Mouse (Mus musculus) neural tube, embryonic 11.5 days (tissue): ENCODE measurements around the gene Scp2. TPM values are rescaled to one million over a fixed set of nuclear protein-coding genes. Genes with fewer than 3 reads are reported as not detected.

Source experiments
- ATAC-seq: fragments of 200-750 bp; cut with Nextera tagmentation; 2 replicates; pipeline ENCODE4 v1.8.0; 2017; ENCODE audit warnings: moderate number of reproducible peaks, mild to moderate bottlenecking, moderate TSS enrichment, moderate library complexity; ENCODE audit not compliant: insufficient read depth, low FRiP score, low TSS enrichment
- DNase-seq: peaks from one replicate; pipeline ENCODE4 v3.0.0-alpha.2; 2015; ENCODE audit warnings: low spot score
- H3K27ac ChIP-seq: fragments of 300-500 bp; sonication (generic); 2 replicates; pipeline ENCODE4 v1.5.1; 2014; ENCODE audit warnings: low read depth, mild to moderate bottlenecking, low read length
- H3K27me3 ChIP-seq: fragments of 300-500 bp; sonication (generic); 2 replicates; pipeline ENCODE4 v1.6.1; 2014; ENCODE audit warnings: mild to moderate bottlenecking, low read length, mixed read lengths; ENCODE audit not compliant: control insufficient read depth, insufficient read depth
- H3K36me3 ChIP-seq: fragments of 300-500 bp; sonication (generic); 2 replicates; pipeline ENCODE4 v1.6.1; 2014; ENCODE audit warnings: mild to moderate bottlenecking, low read length, moderate library complexity, mixed read lengths; ENCODE audit not compliant: control insufficient read depth, insufficient read depth
- H3K4me1 ChIP-seq: fragments of 300-500 bp; sonication (generic); 2 replicates; pipeline ENCODE4 v1.6.1; 2014; ENCODE audit warnings: low read length, mixed read lengths; ENCODE audit not compliant: control insufficient read depth, insufficient read depth
- H3K4me2 ChIP-seq: fragments of 300-500 bp; sonication (generic); 2 replicates; pipeline ENCODE4 v1.6.1; 2014; ENCODE audit warnings: low read depth, mild to moderate bottlenecking, moderate library complexity
- H3K4me3 ChIP-seq: fragments of 300-500 bp; sonication (generic); 2 replicates; pipeline ENCODE4 v1.5.1; 2014; ENCODE audit warnings: low read depth, low read length
- H3K9ac ChIP-seq: fragments of 300-500 bp; sonication (generic); 2 replicates; pipeline ENCODE4 v1.6.1; 2014; ENCODE audit warnings: mild to moderate bottlenecking, low read length
- H3K9me3 ChIP-seq: fragments of 300-500 bp; sonication (generic); 2 replicates; pipeline ENCODE4 v1.6.1; 2016; ENCODE audit warnings: low read length; ENCODE audit not compliant: control insufficient read depth
- WGBS: fragments of 180-500 bp; shearing (Covaris S2); extraction: QIAGEN DNeasy Blood & Tissue Kit; methylation state at CpG from one replicate; pipeline ENCODE4 v1.1.7; 2014; 5-methylcytosine and 5-hydroxymethylcytosine counted together
- polyA plus RNA-seq: library from polyadenylated mRNA; unstranded; fragments of >200 nt; fragmentation: Nextera tagmentation; extraction: Ambion mirVana; gene quantifications from 2 replicates; pipeline ENCODE4 v1.2.1, GENCODE M21; 2014

Scp2 gene
- polyA plus RNA-seq, 1 experiment from 2014 or later, result 202 TPM

- H3K9ac ChIP-seq, result no peak overlapping the region
- H3K4me3 ChIP-seq, result no peak overlapping the region
- H3K4me2 ChIP-seq, result no peak overlapping the region
- peaks cover 3% of the 10 kb centered on the region for H3K36me3 ChIP-seq
- no peaks in the 10 kb centered on the region for H3K9me3 ChIP-seq
- DNase-seq (no peak), ATAC-seq (no peak)
- H3K27ac ChIP-seq, result no peak overlapping the region
- no peaks in the 10 kb centered on the region; the same call in 1 of the 2 replicates for H3K4me1 ChIP-seq
- WGBS, result 60% methylated on average over 19 of the region's 19 CpGs
- H3K27me3 ChIP-seq, result no peaks in the 10 kb centered on the region
These were observed 99.4 kb downstream of the Scp2 start for GRCm38 (mm10) chr4:108045136-108046107.

DNA sequence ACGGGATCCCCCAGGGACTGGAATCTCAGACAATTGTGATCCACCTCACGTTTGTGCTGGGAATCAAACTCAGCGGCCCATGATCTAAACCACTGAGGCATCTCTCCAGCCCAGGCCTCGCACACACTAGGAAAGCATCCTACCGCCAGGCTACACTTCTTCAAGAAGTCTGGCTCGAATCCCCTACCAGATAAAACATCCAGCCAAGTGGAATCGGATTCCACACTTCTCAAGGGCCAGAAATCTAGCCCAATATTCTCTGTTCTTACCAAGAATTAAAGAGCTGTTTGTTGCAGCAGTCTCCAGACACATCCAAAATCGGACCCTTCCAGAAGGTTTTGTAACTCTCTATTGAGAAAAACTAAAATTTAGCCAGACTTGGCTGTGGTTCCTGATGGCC is 107.8 kb downstream of the Scp2 start:
- ATAC-seq, result no peak
- H3K9ac ChIP-seq, result no peak overlapping the region
- H3K27me3 ChIP-seq, result peaks cover 9% of the 10 kb centered on the region
- no peaks in the 10 kb centered on the region; the same call in 1 of the 2 replicates for H3K4me1 ChIP-seq
- no peak overlapping the region for H3K4me3 ChIP-seq
- no peaks in the 10 kb centered on the region for H3K9me3 ChIP-seq
- 83% methylated on average over 8 of the region's 8 CpGs for WGBS
- no peak for DNase-seq
- H3K27ac ChIP-seq, result no peak overlapping the region
- H3K36me3 ChIP-seq, result no peaks in the 10 kb centered on the region
- H3K4me2 ChIP-seq, result no peak overlapping the region

- 80% methylated on average over 8 of the region's 8 CpGs for WGBS
- no peak overlapping the region for H3K9ac ChIP-seq
These were observed 111.6 kb downstream of the Scp2 start for GRCm38 (mm10) chr4:108033041-108033764.

GRCm38 (mm10) chr4:108032352-108032849 is 112.4 kb downstream of the Scp2 start:
- Histone ChIP-seq H3K9ac (no peak overlapping the region), H3K4me2 (peak overlapping the region; percentile 72), H3K4me1 (peaks cover 3% of the 10 kb centered on the region; the same call in 1 of the 2 replicates), H3K27ac (no peak overlapping the region), H3K4me3 (peak overlapping the region; percentile 40), H3K9me3 (no peaks in the 10 kb centered on the region), H3K36me3 (no peaks in the 10 kb centered on the region), H3K27me3 (peaks cover 32% of the 10 kb centered on the region)
- DNase-seq (no peak), ATAC-seq (no peak)
- WGBS, result 24% methylated on average over 11 of the region's 11 CpGs

More at GRCm38 (mm10) chr4:108033041-108033764, 111.6 kb downstream of the Scp2 start:
- no peaks in the 10 kb centered on the region for H3K36me3 ChIP-seq
- no peak overlapping the region for H3K4me2 ChIP-seq
- peaks cover 3% of the 10 kb centered on the region; the same call in 1 of the 2 replicates for H3K4me1 ChIP-seq
- H3K27me3 ChIP-seq, result peaks cover 32% of the 10 kb centered on the region
- no peak overlapping the region for H3K27ac ChIP-seq
- H3K9me3 ChIP-seq, result no peaks in the 10 kb centered on the region
- ATAC-seq (no peak), DNase-seq (no peak)
- no peak overlapping the region for H3K4me3 ChIP-seq

GRCm38 (mm10) chr4:108031502-108032351 is 113.1 kb downstream of the Scp2 start:
- Histone ChIP-seq H3K9ac (peak overlapping the region; percentile 35), H3K36me3 (no peaks in the 10 kb centered on the region), H3K4me2 (peak overlapping the region; percentile 72), H3K9me3 (no peaks in the 10 kb centered on the region), H3K27ac (no peak overlapping the region), H3K27me3 (peaks cover 32% of the 10 kb centered on the region), H3K4me3 (peak overlapping the region; percentile 40), H3K4me1 (peaks cover 3% of the 10 kb centered on the region; the same call in 1 of the 2 replicates)
- ATAC-seq (no peak), DNase-seq (peak; percentile 23)
- 1% methylated on average over 61 of the region's 86 CpGs for WGBS

DNA sequence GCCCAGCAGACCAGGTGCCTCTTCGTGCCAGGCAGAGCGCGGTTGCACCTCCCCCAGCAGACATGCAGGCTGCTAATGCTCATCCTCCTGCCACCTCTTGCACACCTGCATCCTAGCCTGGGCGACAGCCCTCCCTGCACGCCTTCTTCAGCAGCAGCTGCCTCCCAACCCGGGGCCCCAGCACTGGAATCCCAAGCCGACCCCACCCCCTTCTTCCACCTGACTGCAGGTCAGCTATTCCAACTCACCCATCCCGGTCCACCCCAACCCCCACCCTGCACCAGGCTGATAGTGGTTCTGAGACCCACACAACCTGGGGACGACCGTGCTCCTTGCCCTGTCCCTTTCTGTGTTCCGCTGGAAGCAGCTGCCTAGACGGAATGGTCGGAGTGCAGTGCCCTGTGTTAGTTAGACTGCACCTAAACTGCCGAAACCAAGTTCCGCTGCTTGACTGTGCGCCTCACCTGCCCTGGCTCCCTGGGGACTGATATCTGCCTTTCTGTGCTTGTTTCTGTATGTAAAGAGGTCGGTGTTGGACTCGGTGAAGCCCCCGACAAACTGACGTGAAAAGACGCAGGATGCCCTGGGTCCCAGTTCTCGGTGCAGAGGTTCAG is 113.8 kb downstream of the Scp2 start:
- H3K9me3 ChIP-seq, result no peaks in the 10 kb centered on the region
- ATAC-seq (no peak), DNase-seq (no peak)
- no peaks in the 10 kb centered on the region for H3K36me3 ChIP-seq
- peaks cover 3% of the 10 kb centered on the region; the same call in 1 of the 2 replicates for H3K4me1 ChIP-seq
- peaks cover 32% of the 10 kb centered on the region for H3K27me3 ChIP-seq
- peak overlapping the region; percentile 40 for H3K4me3 ChIP-seq
- H3K4me2 ChIP-seq, result peak overlapping the region; percentile 72
- no peak overlapping the region for H3K27ac ChIP-seq
- 3% methylated on average over 22 of the region's 22 CpGs for WGBS
- no peak overlapping the region; the same call in 1 of the 2 replicates for H3K9ac ChIP-seq

DNA sequence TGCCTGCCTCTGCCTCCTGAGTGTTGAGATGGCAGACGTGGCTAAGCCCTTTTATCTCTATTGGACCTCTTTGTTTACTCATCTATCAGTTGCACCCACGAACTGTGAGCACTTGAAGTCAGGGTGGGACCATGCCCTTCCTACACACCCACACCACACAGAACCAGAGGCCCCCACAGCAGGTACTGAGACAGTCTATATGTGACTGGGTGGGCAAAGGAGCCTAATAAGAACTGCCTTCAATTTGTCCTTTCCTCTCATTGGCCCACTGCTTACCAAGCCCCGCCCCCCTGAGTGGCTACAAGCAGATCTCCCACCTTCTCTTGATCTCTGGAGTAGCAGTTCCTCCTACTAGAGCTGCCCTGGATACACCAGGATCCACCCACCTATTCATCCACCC is 118.6 kb downstream of the Scp2 start:
- Histone ChIP-seq H3K4me1 (no peaks in the 10 kb centered on the region; the same call in 1 of the 2 replicates), H3K9me3 (no peaks in the 10 kb centered on the region), H3K27ac (no peak overlapping the region), H3K4me2 (no peak overlapping the region), H3K27me3 (peaks cover 15% of the 10 kb centered on the region), H3K9ac (no peak overlapping the region), H3K4me3 (no peak overlapping the region), H3K36me3 (no peaks in the 10 kb centered on the region)
- 39% methylated on average over 3 of the region's 3 CpGs for WGBS
- no peak for DNase-seq
- no peak for ATAC-seq
